Mouse (Mus musculus): ENCODE results near the gene Aco2.

Aco2 gene

DNA sequence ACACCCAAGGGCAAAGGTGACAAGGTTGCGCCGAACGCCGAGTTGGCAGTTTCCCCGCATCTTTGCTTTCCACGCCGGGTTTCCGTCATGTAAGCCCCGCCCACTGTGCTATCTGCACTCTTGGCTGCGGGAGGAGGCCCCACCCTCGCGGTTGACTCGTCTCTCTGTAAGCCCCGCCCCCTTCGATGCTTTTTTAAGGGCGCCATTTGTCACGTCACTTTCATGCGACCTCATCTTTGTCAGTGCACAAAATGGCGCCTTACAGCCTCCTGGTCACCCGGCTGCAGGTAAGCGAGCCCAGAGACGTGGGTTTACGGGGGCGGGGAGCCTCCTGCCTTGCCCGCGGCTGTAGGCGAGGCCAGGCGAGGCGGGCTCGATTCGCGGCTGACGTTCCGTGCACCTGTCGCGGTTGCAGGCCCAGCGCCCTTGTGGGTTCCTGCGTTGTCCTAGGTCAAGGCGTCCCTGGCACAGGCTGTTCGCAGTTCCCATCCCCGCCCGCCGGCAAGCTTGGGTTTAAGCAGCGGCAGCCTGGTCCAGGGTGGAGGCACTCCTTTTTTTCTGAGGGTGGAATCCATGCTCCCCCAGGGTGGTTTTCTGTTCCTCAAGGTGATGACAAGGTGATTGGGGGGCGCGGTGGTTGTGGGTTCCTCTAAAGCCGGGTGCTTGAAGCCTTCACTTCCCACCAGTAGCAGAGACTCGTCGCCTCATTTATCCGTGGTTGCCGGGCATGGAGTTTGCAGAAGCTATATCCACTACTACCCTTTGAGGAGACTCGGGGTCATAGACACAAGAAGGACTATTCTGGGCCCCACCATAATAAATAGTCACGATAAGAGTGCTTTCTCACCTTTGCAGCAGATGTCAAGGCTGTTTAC is at the start of gene Aco2:
Aco2 (plus strand) TSS at position 48 of the 875 bp plus-strand sequence.
- peak; percentile 100 for DNase-seq

DNA sequence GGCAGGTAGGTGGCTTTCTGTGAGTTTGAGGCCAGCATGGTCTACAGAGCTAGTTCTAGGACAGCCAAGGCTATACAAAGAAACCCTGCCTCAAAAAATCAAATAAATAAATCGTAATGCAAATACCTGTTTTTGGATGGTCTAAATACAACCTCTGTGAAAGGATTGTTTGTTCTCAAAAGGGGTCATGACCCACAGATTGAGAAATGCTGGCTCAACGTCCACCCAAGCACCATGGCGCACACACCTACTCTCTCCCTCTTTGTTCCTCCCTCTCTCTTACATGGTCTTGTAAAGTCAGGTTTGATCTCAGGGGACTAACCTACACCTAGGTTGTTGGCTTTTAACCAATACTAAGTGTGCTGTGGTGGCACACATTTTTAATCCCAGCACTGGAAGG is 49.5 kb upstream of the Aco2 start:
- DNase-seq: no peak

DNA sequence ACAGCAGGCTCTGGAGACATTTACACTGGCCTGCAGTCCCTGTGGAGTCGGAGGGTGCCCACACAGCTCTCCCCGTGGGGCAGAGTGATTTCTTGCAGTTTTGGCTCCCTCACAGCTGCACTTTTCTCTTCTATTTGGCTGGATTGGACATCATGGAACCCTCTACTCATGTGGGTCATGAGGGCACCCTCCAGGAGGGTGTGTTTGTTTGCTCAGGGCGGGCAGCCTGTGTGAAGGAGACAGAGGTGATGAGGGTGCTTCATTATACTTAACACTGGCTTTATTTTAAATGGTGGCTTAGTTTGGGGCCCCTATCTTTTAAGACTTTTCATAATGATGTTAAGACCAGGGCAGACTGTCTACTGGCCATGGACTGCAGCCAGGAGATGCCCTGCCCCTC is 47.3 kb upstream of the Aco2 start:
- no peak for DNase-seq

DNA sequence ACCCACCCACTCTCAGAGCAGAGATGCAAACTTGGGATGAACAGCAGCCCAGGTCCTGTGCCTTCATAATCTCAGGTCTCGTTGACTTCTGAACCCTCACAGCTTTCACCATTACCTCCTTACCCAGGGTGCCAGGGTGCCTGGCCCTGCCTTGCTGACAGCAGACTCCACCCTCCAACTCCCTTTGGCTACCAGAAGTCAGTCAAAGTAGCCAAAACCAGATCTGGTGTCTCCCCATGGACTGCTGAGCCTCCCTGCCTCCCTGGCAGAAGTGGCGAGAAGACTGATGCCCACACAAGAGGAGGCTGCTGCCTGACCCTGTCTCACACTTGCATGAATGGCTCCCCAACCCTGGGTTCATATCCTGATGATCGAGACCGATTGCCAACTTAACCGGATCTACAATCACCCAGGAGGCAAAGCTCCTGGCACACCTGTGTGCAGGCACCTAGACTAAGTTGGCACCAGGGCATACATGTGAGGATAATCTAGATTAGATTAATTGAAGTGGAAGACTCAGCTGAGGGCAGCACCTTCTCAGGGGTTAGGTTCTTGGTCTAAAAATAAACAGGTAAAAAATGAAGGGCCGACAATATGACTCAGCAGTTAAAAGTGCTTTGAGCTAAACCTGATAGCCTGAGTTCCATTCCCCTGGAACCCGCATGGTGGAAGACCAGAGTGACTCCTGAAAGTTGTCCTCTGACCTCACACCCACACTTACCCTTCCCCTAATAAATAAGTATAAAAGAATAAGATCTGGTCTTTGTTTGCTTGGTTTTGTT is 43.5 kb upstream of the Aco2 start:
- DNase-seq: no peak

DNA sequence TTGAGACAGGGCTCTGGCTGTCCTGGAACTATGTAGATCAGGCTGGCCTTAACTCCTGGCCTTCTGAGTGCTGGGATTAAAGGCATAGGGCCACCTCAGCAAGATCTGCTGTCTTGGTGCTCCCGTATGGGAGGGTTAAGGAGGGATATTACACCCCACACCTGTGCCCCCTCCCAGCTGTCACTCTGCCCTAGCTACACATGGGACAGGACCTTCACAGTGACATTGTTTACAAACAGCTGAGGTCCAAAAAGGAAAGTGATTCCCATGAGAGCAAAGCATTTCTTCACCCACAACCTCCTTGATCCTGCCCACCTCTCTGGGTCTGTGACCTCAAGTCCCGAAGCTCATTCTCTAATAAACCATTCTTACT is 42.9 kb upstream of the Aco2 start:
- DNase-seq: no peak

DNA sequence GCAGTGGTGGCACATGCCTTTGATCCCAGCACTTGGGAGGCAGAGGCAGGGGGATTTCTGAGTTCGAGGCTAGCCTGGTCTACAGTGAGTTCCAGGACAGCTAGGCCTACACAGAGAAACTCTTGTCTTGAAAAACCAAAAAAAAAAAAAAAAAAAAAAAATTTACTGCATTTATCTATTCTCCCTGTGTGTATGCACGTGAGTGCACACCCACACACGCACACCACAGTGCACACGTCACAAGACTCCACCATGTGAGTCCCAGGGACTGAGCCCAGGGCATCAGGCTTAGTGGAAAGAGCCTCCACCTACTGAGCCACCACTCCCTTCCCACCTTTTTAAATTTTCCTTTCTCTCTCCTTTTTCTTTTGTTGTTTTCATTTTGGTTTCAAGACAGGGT is 41.6 kb upstream of the Aco2 start:
- DNase-seq: no peak

DNA sequence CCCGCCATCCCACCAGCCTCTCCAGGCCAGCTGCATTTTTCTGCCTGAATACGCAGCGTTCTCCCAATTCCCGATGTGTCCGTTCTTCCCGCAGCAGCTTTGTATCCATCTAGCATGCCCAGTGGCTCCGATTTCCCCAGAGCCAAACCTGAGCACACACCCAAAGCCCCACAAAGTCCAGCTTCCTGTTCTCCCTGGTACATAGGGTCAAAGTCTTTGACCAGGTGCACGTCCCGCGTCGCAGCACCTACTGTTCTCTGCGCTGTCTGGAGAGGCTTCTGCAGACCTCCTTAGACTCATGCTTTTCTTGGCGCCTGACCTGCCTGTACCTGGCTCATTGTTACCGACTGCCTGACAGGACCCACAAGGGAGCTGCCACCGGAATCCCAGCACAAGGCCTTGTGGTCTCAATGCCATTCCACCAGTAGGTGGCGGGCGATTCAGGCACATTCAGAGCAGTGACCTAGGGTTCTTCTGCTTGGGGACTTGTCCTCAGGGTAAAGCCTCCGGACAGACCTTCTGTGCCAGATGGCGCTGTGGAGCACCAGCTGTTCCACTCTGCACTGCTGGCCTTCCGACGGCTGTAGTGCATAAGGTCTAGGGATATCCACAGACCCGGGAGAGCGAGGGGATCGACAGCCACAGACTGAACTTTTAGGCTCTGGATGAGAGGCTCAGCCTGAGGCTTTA is 40.8 kb upstream of the Aco2 start:
- DNase-seq: peak; percentile 92

DNA sequence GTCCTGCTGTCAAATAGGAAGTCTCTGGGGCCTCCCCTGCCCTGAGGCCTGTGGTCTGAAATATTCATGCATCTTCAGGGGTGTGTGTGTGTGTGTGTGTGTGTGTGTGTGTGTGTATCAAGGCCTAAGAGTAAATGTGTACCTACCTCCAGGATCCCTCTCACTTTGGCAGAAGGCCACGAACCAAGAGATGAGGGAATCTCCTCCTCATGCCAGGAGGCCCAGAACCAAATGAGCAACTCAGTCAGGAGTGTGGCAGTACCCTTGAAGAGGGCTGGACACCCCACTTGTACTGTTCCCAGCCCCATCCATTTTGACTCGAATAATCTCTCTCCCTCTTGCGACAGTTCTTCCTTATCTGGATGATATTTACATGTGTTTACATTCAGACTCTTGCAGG is 39.9 kb upstream of the Aco2 start:
- no peak for DNase-seq

DNA sequence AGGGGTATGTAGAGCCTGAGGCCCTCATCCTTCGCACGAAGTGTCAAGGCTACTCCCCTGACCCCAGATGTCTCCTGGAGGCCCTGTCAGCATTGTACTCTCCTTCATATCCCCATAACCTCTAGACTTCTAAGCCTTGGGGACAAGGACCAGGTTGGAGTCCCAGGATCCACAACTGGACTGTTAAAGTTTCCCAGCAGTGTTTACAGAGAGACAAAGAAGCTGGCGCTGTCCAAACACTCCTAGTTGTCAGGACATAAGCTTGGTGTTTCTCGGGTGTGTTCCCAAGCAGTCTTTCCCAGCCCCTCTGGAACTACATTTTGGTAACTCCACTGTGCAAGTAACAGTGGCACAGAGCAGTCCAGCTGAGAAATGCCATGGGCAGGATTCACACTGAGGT is 38.6 kb upstream of the Aco2 start:
- DNase-seq: no peak

DNA sequence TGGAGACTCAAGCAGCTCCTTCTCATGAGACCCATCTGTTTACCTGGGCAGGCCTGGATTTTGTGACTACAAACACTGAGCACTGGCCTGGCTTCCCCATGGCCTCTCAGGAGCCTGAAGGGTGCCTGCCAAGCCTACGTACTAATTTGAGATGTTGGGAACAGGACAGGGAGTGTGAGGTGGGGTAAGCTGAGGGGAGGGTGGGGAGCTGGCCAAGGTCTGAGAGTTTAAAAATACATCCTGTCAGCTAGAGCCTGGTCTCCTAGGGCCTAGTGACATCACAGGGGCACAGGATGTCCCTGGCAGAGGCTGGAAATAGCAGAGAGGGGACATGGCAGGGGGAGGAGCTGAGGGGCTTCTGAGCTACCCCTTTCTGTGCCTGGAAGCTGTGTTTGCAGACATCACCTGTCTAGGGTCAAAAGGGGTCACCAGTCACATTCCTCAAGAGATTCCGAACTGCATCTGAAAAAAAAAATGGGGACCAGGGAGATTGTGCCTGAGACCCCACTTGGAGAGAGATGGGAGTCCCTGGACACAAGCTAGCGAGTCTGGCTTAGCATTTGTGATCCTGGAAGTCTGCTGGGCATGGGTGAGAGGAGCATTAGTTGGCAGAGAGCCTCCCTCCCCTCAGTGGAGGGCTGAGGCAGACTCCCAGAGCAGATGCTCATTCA is 37.8 kb upstream of the Aco2 start:
- no peak for DNase-seq

DNA sequence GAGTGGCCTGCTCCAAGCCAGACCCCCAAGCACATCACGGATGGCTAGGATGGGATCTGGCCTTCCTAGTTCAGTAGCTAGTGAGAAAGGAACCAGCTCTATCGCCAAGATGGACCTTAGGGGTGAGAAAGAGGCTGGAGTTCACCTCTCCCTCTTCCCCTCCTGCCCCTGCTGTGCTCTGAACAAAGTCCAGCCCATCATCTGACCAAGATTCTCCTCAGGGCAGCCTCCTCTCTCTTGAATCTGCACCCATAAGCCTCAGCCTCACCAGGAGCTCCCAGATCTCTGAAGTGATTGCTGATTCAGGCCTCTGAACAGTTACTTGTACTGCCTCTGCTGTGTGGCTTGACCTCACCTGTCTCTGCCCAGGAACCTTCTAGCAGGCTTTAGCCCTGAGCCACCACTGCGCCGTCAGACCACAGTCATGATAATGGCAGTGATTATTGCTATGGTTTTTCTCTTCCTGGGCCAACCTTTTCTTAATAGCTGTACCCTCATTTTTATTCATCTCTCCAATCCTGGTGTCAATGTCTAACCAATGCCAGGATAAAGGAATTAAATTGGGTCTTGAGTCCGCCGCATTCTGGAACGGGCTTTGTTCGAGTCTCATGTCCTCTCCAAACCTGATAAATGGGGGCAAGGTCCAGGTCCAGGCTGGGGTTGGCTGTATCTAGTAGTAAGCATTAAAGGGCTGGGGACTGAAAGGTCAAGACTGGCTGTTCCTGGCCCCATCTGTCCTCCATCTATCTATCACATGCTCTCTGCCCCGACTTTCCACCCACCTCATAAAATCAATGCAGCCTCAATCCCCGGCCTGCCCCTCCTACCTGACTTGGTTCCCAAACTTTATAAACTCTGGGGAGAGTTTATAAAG is 36.9 kb upstream of the Aco2 start:
- no peak for DNase-seq

DNA sequence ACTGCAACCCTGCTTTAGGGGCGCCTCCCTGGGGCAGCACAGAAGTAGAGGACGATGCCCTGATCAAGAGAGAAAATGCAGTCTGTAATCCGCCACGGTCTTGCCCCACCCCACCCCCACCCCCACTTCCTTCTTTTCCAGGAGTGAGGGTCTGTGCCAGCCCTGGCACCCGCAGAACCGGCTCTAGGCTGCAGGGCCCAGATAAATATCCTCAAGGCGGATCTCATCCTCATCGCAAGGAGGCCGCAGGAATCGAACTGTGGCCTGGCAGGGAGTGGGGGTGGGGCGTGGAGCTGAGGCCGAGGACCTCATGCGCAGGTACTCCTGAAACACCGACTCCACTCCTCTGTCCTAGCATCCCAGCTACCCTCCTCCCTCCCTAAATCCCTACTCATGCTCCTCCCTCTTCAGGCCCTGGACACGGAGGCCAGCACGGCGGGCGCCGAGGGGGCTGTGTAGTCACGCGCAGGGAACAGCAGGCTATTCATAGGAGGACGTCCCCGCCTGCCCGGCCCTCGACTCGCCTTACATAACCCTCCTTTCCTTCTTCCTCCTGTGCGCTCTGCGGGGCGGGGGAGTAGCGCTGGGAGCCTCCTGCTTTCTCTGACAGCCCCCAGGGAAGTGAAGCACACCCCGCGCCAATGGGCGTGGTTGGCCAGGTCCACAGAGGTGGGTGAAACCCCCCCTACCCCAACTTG is 35.8 kb upstream of the Aco2 start:
- DNase-seq: peak; percentile 22

DNA sequence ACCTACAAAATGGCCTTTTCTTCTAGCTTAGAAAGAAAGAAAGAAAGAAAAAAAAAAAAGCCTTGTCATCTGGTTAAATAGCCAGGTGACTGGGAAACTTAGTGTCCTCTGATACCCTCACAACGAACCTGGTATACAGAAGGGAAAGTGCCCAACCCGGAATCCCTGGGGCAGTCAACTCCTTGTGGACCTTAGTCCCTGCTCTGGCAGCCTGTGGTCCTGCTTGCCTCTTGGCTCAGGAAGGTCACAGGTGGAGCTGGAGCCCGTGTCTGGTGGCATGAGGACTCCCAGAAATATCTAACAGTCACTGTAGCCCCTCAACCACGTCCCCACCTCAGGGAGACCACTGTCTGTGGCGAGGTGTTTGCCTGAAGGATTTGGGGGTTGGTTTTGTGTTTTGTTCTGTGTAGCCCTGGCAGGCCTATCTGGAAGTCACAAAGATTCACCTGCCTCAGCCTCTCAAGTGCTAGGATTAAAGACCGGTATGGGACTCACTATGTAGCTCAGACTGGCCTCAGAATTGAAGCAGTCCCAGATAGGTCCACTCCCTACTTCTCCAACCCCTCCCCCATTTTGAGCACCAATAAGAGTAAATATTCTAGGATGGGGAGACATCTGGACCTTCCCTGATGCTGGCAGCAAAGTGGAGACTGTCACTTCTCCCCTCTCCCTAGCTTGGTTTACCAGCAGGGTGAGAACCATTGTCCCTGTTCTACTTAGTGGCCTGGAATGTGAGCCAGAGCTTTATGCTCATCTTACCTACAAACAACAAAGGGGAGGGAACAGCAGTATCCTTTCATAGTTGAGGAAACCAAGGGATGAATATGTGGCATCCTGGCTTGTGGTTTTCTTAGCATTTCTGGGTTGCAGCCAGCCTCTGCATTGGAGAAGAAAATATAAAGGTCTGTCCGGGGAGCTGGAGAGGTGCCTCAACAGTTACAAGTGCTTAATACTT is 34.9 kb upstream of the Aco2 start:
- DNase-seq: no peak

DNA sequence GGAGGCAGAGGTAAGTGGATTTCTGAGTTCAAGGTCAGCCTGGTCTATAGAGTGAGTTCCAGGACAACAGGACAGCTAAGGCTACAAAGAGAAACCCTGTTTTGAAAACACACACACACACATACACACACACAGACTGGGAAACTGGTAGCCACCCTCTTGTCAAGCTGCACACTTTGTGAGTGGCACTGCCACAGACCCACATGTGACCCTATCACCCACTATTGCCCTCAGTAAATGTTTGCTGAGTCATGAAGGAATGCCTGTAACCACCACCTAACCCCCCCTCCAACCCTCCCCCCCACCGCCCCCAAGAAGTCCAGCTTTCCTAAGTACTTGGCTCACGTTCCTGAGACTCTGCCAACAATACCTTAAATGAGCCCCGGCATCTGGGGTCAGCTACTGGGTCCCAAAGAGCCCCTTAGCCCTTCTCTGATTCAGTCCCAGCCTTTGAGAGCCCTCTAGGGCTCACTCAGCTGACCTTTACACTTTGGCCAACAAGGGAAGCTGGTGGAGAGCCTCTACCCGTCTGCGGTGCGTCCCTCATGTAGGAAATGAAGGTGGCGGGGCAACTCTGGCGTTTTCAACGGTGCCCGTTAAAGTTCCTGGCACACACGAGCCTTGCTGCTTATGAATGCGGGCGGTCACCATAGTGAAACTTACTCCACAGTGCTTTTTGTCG is 33.4 kb upstream of the Aco2 start:
- no peak for DNase-seq

DNA sequence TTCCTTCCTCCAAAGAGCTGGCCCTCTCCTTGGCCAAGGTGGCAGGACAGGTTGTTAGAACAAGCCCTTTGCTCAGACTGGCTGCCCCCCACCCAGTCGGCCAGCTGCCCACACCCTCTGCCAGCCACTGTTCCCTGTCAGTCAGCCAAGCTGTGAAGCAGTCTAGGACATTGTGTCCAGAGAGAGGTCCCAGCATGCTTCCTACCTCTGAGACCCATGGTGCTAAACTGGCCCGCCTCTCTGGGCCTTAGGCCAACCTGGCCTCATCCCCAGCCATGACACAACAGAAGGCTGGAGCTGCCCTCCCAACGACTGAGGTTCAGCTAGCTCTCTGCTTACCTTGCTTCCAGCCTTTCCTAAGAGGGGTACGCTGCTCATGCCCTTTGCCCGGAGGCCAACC is 32.5 kb upstream of the Aco2 start:
- DNase-seq: no peak

DNA sequence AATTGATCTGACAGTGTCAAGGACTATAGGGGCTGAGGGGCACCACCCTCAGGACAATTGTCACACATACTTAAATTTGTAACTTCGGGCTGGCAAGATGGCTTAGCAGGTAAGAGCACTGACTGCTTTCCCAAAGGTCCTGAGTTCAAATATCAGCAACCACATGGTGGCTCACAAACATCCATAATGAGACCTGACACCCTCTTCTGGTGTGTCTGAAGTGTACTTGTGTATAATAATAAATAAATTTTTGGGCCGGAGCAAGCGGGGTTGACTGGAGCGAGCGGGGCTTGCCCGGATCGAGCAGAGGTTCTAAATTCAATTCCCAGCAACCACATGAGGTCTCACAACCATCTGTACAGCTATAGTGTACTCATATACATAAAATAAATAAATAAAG is 31.8 kb upstream of the Aco2 start:
- DNase-seq: no peak

DNA sequence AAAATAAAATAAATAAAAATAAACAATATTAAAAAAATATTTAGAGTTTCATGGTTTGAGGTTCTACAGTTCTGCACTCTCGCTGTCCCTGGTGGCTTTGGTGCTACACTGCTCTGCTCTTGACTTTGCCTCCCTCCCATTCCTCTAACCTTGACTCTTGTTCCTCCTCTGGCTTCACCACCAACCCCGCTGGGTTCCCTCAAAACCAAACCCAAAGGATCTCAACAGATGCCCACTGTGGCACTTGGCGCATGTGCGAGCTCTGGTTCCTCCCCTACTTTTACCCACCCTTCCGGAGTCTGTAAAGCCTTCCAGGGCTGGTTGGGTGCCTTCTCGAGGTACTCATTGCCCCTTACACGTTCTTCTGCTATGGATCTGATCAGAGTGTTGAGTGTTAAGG is 29.8 kb upstream of the Aco2 start:
- DNase-seq: no peak

DNA sequence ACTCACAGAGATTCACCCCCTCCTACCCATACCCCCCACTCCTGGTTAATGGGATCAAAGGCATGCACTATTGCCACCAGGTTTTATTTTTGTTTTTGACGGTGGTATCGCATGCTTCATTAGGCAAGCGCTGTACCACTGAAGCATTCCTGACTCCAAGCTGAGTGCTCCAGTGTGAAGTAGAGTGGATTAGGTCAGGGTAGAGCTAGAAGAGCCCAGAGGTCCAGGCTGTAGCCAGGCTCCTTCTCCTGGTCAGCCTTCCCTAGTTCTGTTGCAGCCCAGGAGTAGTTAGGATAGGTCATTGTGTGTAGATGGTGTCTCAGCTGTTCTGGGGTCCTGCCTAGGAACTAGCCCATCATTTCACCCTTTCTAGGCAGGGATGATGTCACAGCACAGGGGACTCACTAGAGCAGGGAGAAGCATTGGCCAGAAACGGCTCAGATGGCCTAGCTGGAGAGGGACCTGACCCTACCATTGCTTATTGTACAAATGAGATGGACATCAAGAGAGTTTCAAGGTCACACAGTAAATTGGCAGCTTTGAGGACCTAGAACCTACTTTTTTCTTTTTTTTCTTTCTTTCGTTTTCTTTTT is 27.0 kb upstream of the Aco2 start:
- DNase-seq: no peak

DNA sequence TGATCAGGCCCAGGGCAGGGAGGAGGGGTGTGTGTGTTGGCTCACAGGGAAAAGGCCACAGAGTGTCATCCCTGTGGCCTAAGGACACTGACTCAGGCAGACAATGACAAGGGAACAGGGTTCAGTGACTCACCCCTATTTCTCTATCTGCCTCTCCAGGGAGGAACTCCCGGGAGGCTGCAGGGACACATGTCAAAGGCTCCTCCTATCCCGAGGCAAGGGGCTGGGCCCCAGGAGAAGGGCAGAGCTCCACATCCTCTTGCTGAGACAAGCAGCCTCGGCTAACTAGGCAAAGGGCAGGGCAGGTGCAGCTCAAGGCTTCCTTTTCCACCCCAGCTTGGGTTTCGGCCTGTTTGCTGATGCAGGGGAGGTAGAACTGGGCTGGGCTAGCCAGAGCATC is 26.4 kb upstream of the Aco2 start:
- DNase-seq: no peak

All from thymus, postnatal 25 days (tissue).